Mouse (Mus musculus) midbrain, postnatal 0 days (tissue): Measurements from ENCODE around the gene Reg2. TPM values are rescaled to one million over a fixed set of nuclear protein-coding genes. Genes with fewer than 3 reads are reported as not detected.

Experiments
- ATAC-seq: fragments of 200-750 bp; cut with Nextera tagmentation; 2 replicates; pipeline ENCODE4 v1.8.0; 2017; ENCODE audit warnings: moderate number of reproducible peaks, mild to moderate bottlenecking, moderate TSS enrichment, moderate library complexity; ENCODE audit not compliant: low FRiP score
- DNase-seq: peaks from one replicate; pipeline ENCODE4 v3.0.0-alpha.2; 2015; ENCODE audit warnings: low spot score
- H3K27ac ChIP-seq: fragments of 300-500 bp; sonication (generic); 2 replicates; pipeline ENCODE4 v1.5.1; 2014; ENCODE audit warnings: low read depth, mild to moderate bottlenecking, low read length, mixed read lengths
- H3K27me3 ChIP-seq: fragments of 300-500 bp; sonication (generic); 2 replicates; pipeline ENCODE4 v1.6.1; 2014; ENCODE audit warnings: low read length, control low read depth, mixed read lengths; ENCODE audit not compliant: insufficient read depth
- H3K36me3 ChIP-seq: fragments of 300-500 bp; sonication (generic); 2 replicates; pipeline ENCODE4 v1.6.1; 2014; ENCODE audit warnings: low read length, control low read depth, mixed read lengths; ENCODE audit not compliant: insufficient read depth
- H3K4me1 ChIP-seq: fragments of 300-500 bp; sonication (generic); 2 replicates; pipeline ENCODE4 v1.6.1; 2014; ENCODE audit warnings: mild to moderate bottlenecking, control low read depth, antibody characterized with exemption, low read length, mixed read lengths; ENCODE audit not compliant: insufficient read depth
- H3K4me2 ChIP-seq: fragments of 300-500 bp; sonication (generic); 2 replicates; pipeline ENCODE4 v1.6.1; 2014; ENCODE audit warnings: low read depth, mild to moderate bottlenecking, low read length, mixed read lengths; ENCODE audit not compliant: poor library complexity, severe bottlenecking
- H3K4me3 ChIP-seq: fragments of 300-500 bp; sonication (generic); 2 replicates; pipeline ENCODE4 v1.5.1; 2014; ENCODE audit warnings: low read depth, mild to moderate bottlenecking, low read length, moderate library complexity
- H3K9ac ChIP-seq: fragments of 300-500 bp; sonication (generic); replicated peaks from 2 replicates; pipeline ENCODE4 v1.6.1; 2014; ENCODE audit warnings: mild to moderate bottlenecking, low read length, moderate library complexity, mixed read lengths; ENCODE audit not compliant: poor library complexity, severe bottlenecking
- H3K9me3 ChIP-seq: fragments of 300-500 bp; sonication (generic); 2 replicates; pipeline ENCODE4 v1.6.1; 2016; ENCODE audit warnings: low read length, control low read depth
- CTCF ChIP-seq: IDR thresholded peaks from 2 replicates; pipeline ENCODE4 v1.5.1; 2016; ENCODE audit warnings: antibody characterized with exemption, mild to moderate bottlenecking
- WGBS: fragments of 180-500 bp; shearing (Covaris S2); extraction: QIAGEN DNeasy Blood & Tissue Kit; methylation state at CpG from one replicate; pipeline ENCODE4 v1.1.7; 2014; 5-methylcytosine and 5-hydroxymethylcytosine counted together
- polyA plus RNA-seq: library from polyadenylated mRNA; unstranded; fragments of >200 nt; fragmentation: Nextera tagmentation; extraction: Ambion mirVana; gene quantifications from 2 replicates; pipeline ENCODE4 v1.2.1, GENCODE M21; 2015
- total RNA-seq: library from RNA; depleted of rRNA; stranded (reverse); fragments of >200 nt; gene quantifications from 2 replicates; pipeline ENCODE4 v1.2.3, GENCODE M21; 2014; rRNA removed

The Reg2 gene
- total and polyA plus RNA-seq, 2 experiments from 2014 or later, result not detected

- Histone ChIP-seq H3K36me3 (no peaks in the 10 kb centered on the region), H3K9ac (no peak overlapping the region), H3K4me2 (no peak overlapping the region), H3K4me1 (no peaks in the 10 kb centered on the region), H3K27ac (no peak overlapping the region), H3K27me3 (no peaks in the 10 kb centered on the region), H3K4me3 (no peak overlapping the region), H3K9me3 (no peaks in the 10 kb centered on the region)
- DNase-seq (no peak), ATAC-seq (no peak)
- WGBS, result 85% methylated on average over 3 of the region's 3 CpGs
- TF ChIP-seq CTCF, result no peak
These were observed 30.1 kb downstream of the Reg2 start for GRCm38 (mm10) chr6:78425497-78425896.

- Histone ChIP-seq H3K27ac (no peak overlapping the region), H3K27me3 (no peaks in the 10 kb centered on the region), H3K4me3 (no peak overlapping the region), H3K9ac (no peak overlapping the region), H3K4me1 (no peaks in the 10 kb centered on the region), H3K36me3 (no peaks in the 10 kb centered on the region), H3K9me3 (no peaks in the 10 kb centered on the region), H3K4me2 (no peak overlapping the region)
- no peak for ATAC-seq
- 73% methylated on average over 1 of the region's 1 CpGs for WGBS
- DNase-seq, result no peak
- TF ChIP-seq CTCF, result no peak
These were observed 51.8 kb downstream of the Reg2 start for GRCm38 (mm10) chr6:78447202-78447601.

DNA sequence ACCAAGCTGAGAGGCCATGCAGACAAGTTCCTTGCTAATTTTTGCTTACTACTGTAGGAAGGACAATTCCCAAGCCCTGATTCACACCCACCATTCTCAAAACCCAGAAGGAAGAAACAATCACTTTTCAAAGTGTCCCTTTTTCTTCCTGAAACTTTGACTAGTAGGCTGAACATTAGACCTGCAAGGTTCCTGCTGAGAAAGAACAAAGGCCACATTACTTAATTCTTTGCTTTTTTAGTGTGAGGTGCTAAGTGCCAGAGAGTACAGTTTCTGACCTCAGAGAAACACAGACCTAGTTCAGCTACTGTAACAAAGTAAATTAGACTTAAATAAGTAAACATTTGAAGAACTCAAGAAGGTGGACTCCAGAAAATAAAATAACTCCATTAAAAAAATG lies 53.0 kb downstream of the Reg2 start:
- no peaks in the 10 kb centered on the region for H3K27me3 ChIP-seq
- H3K27ac ChIP-seq, result no peak overlapping the region
- ATAC-seq, result no peak
- TF ChIP-seq CTCF, result no peak
- no peak overlapping the region for H3K9ac ChIP-seq
- no peak overlapping the region for H3K4me2 ChIP-seq
- H3K9me3 ChIP-seq, result no peaks in the 10 kb centered on the region
- no peak for DNase-seq
- no peaks in the 10 kb centered on the region for H3K4me1 ChIP-seq
- H3K36me3 ChIP-seq, result no peaks in the 10 kb centered on the region
- H3K4me3 ChIP-seq, result no peak overlapping the region

DNA sequence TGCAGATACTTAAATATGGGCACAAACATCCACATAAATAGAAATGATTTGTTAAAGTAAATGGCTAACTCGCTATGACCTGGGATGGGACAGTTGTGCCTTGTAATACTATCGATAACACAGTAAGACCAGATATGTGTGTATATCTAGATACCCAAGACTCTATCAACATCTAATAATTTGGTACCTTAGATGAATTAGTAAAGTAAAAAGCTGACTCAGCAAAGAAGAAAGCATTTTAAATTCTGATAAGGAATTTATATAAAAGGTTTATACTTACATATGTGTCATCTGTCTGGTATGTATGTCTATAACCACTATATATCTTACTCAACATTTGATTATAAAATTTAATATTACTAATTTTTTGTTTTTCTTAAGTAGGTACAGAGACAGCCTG lies 57.4 kb downstream of the Reg2 start:
- 94% methylated on average over 2 of the region's 2 CpGs for WGBS
- H3K4me2 ChIP-seq, result no peak overlapping the region
- no peaks in the 10 kb centered on the region for H3K9me3 ChIP-seq
- H3K4me3 ChIP-seq, result no peak overlapping the region
- no peaks in the 10 kb centered on the region for H3K4me1 ChIP-seq
- H3K9ac ChIP-seq, result no peak overlapping the region
- ATAC-seq (no peak), DNase-seq (no peak)
- H3K27ac ChIP-seq, result no peak overlapping the region
- TF ChIP-seq CTCF, result no peak
- no peaks in the 10 kb centered on the region for H3K27me3 ChIP-seq
- H3K36me3 ChIP-seq, result no peaks in the 10 kb centered on the region

Other genes starting within 250 kb of the Reg2 start
- not detected in 2 replicates for gene Reg3b, start 25.0 kb upstream of the Reg2 start, total RNA-seq
- gene Reg3b, start 25.0 kb upstream of the Reg2 start, polyA plus RNA-seq, result 0.23 and 0.37 TPM in 2 replicates
- not detected in 2 replicates for gene Reg3d, start 16.8 kb upstream of the Reg2 start, total RNA-seq
- gene Reg3d, start 16.8 kb upstream of the Reg2 start, polyA plus RNA-seq, result not detected in 2 replicates
- gene Reg3a, start 14.9 kb upstream of the Reg2 start, total RNA-seq, result not detected in 2 replicates
- gene Reg3a, start 14.9 kb upstream of the Reg2 start, polyA plus RNA-seq, result not detected in 2 replicates
- gene Reg1, start 27.1 kb downstream of the Reg2 start, total RNA-seq, result not detected in 2 replicates
- not detected in 2 replicates for gene Reg1, start 27.1 kb downstream of the Reg2 start, polyA plus RNA-seq
- not detected in 2 replicates for gene Reg3g, start 73.2 kb downstream of the Reg2 start, total RNA-seq
- gene Reg3g, start 73.2 kb downstream of the Reg2 start, polyA plus RNA-seq, result 0.42 TPM in 1 of 2 replicates, not detected in the other